Mouse (Mus musculus): ENCODE results near the gene S100a6. TPM values are rescaled to one million over a fixed set of nuclear protein-coding genes. Genes with fewer than 3 reads are reported as not detected.
A peak's percentile ranks its signal among the peaks of the same experiment; 100 is the strongest.

Gene S100a6
- polyA plus RNA-seq, 1 experiment from 2014 or later: 37.8 TPM

GRCm38 (mm10) chr3:90614148-90614530 lies 1.5 kb downstream of the S100a6 start:
- WGBS: 85% methylated on average over 6 of the region's 6 CpGs
- Histone ChIP-seq H3K27ac (no peak overlapping the region), H3K36me3 (no peaks in the 10 kb centered on the region), H3K9ac (no peak overlapping the region), H3K27me3 (peaks cover 2% of the 10 kb centered on the region; the same call in 1 of the 2 replicates), H3K4me3 (no peak overlapping the region), H3K9me3 (no peaks in the 10 kb centered on the region), H3K4me2 (replicated peaks) (no peak overlapping the region), H3K4me1 (peaks cover 23% of the 10 kb centered on the region; the same call in 1 of the 2 replicates)
- ATAC-seq (ENCODE audit: insufficient number of reproducible peaks, insufficient read depth, low FRiP score, low TSS enrichment): no peak

GRCm38 (mm10) chr3:90614611-90615251 lies 2.0 kb downstream of the S100a6 start:
- peaks cover 2% of the 10 kb centered on the region; the same call in 1 of the 2 replicates for H3K27me3 ChIP-seq
- H3K9me3 ChIP-seq: no peaks in the 10 kb centered on the region
- H3K9ac ChIP-seq: no peak overlapping the region
- peaks cover 23% of the 10 kb centered on the region; the same call in 1 of the 2 replicates for H3K4me1 ChIP-seq
- ATAC-seq (ENCODE audit: insufficient number of reproducible peaks, insufficient read depth, low FRiP score, low TSS enrichment): no peak
- H3K36me3 ChIP-seq: no peaks in the 10 kb centered on the region
- no peak overlapping the region for H3K4me3 ChIP-seq
- H3K4me2 ChIP-seq (replicated peaks): no peak overlapping the region
- no peak overlapping the region for H3K27ac ChIP-seq
- 81% methylated on average over 11 of the region's 11 CpGs for WGBS

DNA sequence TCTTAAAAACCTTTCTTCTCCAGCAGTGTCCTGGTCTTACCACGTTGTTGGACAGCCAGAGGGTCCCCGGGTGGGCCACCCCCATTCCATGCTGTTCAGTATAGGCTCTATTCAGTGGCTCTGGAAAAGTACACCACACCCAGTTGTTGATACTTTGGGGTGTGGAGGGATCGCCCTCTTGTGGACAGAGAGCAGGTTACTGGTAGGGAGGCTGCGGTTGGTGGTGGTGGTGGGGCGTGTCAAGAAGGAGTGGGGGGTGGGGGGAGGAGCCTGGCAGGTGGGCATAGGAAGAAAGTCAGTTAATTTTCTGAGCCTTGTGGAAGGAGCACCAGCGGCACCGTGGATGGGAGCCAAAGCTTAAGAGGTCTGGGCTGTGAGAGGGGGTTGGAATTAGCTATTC lies 2.7 kb downstream of the S100a6 start:
- no peak overlapping the region for H3K4me2 ChIP-seq (replicated peaks)
- peaks cover 2% of the 10 kb centered on the region; the same call in 1 of the 2 replicates for H3K27me3 ChIP-seq
- no peak overlapping the region for H3K4me3 ChIP-seq
- peaks cover 23% of the 10 kb centered on the region; the same call in 1 of the 2 replicates for H3K4me1 ChIP-seq
- 11% methylated on average over 7 of the region's 7 CpGs for WGBS
- no peaks in the 10 kb centered on the region for H3K36me3 ChIP-seq
- no peak overlapping the region for H3K9ac ChIP-seq
- no peaks in the 10 kb centered on the region for H3K9me3 ChIP-seq
- ATAC-seq (ENCODE audit: insufficient number of reproducible peaks, insufficient read depth, low FRiP score, low TSS enrichment): peak; percentile 65; the same call in 1 of the 2 replicates
- no peak overlapping the region for H3K27ac ChIP-seq

GRCm38 (mm10) chr3:90615911-90616310 lies 3.2 kb downstream of the S100a6 start:
- no peak overlapping the region for H3K9ac ChIP-seq
- peaks cover 2% of the 10 kb centered on the region; the same call in 1 of the 2 replicates for H3K27me3 ChIP-seq
- no peaks in the 10 kb centered on the region for H3K36me3 ChIP-seq
- H3K9me3 ChIP-seq: no peaks in the 10 kb centered on the region
- H3K27ac ChIP-seq: no peak overlapping the region
- ATAC-seq (ENCODE audit: insufficient number of reproducible peaks, insufficient read depth, low FRiP score, low TSS enrichment): no peak
- no peak overlapping the region for H3K4me3 ChIP-seq
- WGBS: 68% methylated on average over 1 of the region's 1 CpGs
- H3K4me1 ChIP-seq: peaks cover 19% of the 10 kb centered on the region; the same call in 1 of the 2 replicates
- H3K4me2 ChIP-seq (replicated peaks): no peak overlapping the region

DNA sequence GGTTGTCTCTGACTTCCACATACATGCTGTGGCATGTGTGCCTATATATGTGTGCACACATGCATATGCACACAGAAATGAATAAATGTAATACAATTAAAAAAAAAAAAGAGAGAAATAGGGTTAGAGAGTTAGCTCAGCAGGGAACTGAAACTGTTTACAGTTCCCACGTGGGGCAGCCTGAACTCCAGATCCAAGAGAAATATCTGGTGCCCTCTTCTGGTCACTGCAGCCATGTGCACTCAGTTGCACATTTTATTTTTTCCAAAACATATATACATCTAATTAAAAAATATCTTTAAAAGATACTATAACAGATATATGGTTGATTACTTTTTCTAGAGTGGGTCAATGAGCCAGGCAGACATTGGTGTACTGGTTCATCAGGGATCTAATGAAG lies 4.9 kb downstream of the S100a6 start:
- peaks cover 19% of the 10 kb centered on the region; the same call in 1 of the 2 replicates for H3K4me1 ChIP-seq
- H3K4me3 ChIP-seq: no peak overlapping the region
- WGBS: 16% methylated on average over 1 of the region's 1 CpGs
- H3K27ac ChIP-seq: no peak overlapping the region
- peaks cover 2% of the 10 kb centered on the region; the same call in 1 of the 2 replicates for H3K27me3 ChIP-seq
- no peak for ATAC-seq (ENCODE audit: insufficient number of reproducible peaks, insufficient read depth, low FRiP score, low TSS enrichment)
- H3K36me3 ChIP-seq: no peaks in the 10 kb centered on the region
- no peak overlapping the region for H3K4me2 ChIP-seq (replicated peaks)
- H3K9ac ChIP-seq: no peak overlapping the region
- H3K9me3 ChIP-seq: no peaks in the 10 kb centered on the region

DNA sequence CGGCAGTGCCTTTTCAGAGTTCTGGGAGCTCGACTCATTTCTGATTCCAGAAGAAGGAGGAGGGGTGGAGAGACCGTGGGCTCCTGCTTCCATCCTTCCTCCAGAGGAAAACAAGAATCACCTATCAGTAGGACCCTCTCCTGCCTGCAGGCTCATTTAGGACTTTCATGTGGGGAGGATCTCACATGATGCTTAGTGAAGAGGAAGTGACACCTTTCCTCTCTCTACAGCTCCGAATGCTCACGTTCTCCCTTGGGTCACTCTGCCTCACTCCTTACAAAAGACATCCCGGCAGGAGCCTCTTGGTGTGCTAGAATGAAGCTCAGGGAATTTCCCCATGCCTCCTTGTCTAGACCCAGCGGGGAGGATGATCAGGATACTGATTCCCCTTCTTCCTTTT lies 8.9 kb downstream of the S100a6 start:
- Histone ChIP-seq H3K4me2 (replicated peaks) (no peak overlapping the region), H3K4me3 (no peak overlapping the region)

GRCm38 (mm10) chr3:90623435-90624071 lies 10.9 kb downstream of the S100a6 start:
- ATAC-seq (ENCODE audit: insufficient number of reproducible peaks, insufficient read depth, low FRiP score, low TSS enrichment): no peak
- H3K9ac ChIP-seq: no peak overlapping the region
- 9% methylated on average over 2 of the region's 2 CpGs for WGBS

More for the DNA sequence above, 8.9 kb downstream of the S100a6 start:
- Histone ChIP-seq H3K36me3 (no peaks in the 10 kb centered on the region), H3K9me3 (no peaks in the 10 kb centered on the region), H3K27ac (no peak overlapping the region), H3K27me3 (no peaks in the 10 kb centered on the region), H3K4me1 (peaks cover 13% of the 10 kb centered on the region), H3K9ac (no peak overlapping the region)
- ATAC-seq (ENCODE audit: insufficient number of reproducible peaks, insufficient read depth, low FRiP score, low TSS enrichment): no peak
- 50% methylated on average over 7 of the region's 7 CpGs for WGBS

DNA sequence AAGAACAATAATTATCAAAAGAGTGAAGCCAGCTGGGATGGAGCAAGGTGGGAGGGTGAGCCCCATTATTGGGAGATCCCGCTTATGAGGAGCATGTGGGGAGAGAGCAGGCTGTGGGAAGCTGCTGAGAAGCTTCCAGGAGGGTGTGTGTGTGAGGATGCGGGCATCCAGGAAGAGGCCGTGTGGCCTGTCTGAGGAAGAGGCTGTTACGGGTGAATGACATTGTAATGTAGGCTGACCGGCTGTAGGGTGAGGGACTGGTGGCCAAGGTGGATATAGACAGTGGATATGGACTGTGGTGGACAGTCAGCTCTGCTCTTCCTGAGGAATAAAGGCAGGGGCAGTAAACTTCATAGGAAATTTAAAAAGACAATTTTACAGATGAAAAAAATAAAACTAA lies 12.8 kb downstream of the S100a6 start:
- H3K9ac ChIP-seq: no peak overlapping the region
- no peak for ATAC-seq (ENCODE audit: insufficient number of reproducible peaks, insufficient read depth, low FRiP score, low TSS enrichment)
- H3K4me2 ChIP-seq (replicated peaks): no peak overlapping the region
- peaks cover 13% of the 10 kb centered on the region for H3K4me1 ChIP-seq
- H3K27ac ChIP-seq: no peak overlapping the region
- H3K9me3 ChIP-seq: no peaks in the 10 kb centered on the region
- no peaks in the 10 kb centered on the region for H3K27me3 ChIP-seq
- no peaks in the 10 kb centered on the region for H3K36me3 ChIP-seq
- H3K4me3 ChIP-seq: no peak overlapping the region
- WGBS: 77% methylated on average over 5 of the region's 5 CpGs

More at GRCm38 (mm10) chr3:90623435-90624071, 10.9 kb downstream of the S100a6 start:
- Histone ChIP-seq H3K27ac (peak overlapping the region; percentile 14; the same call in 1 of the 2 replicates), H3K4me2 (replicated peaks) (no peak overlapping the region), H3K4me1 (peaks cover 13% of the 10 kb centered on the region), H3K4me3 (no peak overlapping the region), H3K36me3 (no peaks in the 10 kb centered on the region), H3K9me3 (no peaks in the 10 kb centered on the region), H3K27me3 (no peaks in the 10 kb centered on the region)

DNA sequence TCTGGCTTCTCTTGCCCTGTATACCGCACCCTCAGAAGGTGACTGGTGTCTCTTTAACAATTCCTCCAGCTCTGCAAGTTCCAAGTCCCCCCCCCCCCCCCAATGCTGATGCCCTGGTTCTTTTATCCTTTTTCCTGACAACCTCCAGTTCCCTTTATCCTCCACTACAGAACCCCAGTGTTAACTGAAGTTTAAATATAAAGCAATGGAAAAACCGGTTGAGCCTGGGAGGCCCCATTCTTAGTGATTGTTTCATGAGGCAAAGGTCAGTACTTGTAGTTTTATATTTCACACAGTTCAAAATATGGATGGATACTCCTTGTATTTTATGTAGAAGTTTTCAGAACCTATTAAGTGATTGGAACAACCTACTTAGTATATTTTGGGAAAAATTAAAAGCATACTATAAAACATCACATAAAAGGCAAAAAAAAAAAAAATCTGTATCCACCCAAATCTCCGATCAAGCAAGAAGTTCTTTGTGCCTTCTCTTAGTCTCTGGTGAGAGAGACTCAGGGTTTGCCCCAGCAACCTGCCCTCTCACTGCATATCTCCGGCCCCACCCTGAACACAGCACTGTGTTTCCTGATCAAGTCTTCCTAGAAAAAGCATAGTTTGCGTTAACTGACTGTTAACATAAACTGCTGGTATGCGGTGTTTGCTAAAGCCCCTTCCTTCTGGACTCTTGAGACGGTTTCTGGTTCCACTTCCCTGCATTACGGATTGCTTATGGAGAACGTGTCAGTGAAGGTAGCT lies 13.8 kb downstream of the S100a6 start:
- H3K4me3 ChIP-seq: no peak overlapping the region
- 72% methylated on average over 9 of the region's 9 CpGs for WGBS
- no peak overlapping the region for H3K27ac ChIP-seq
- peaks cover 13% of the 10 kb centered on the region for H3K4me1 ChIP-seq
- H3K9me3 ChIP-seq: no peaks in the 10 kb centered on the region
- no peak overlapping the region for H3K4me2 ChIP-seq (replicated peaks)
- ATAC-seq (ENCODE audit: insufficient number of reproducible peaks, insufficient read depth, low FRiP score, low TSS enrichment): no peak
- no peaks in the 10 kb centered on the region for H3K27me3 ChIP-seq
- no peak overlapping the region for H3K9ac ChIP-seq
- no peaks in the 10 kb centered on the region for H3K36me3 ChIP-seq

DNA sequence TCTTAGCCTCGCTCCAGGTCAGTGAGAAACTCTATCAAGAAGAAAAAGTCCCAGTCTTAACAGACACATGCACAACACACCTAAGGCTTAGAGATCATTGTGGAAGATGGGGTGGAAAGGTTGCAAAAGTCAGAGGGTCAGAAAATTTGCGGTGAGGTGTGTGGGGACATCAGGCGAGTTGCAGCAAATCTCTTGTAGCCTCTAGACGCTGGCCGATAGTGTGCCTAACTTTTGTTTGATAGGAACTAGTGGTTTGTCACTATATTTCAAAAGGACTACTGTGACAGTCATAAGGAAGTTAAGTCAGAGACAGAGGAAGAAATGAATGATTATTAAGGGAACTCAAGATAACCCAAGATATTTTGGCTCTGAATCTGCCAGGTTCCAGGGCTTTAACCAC lies 14.7 kb downstream of the S100a6 start:
- no peak overlapping the region for H3K27ac ChIP-seq
- ATAC-seq (ENCODE audit: insufficient number of reproducible peaks, insufficient read depth, low FRiP score, low TSS enrichment): no peak
- WGBS: 93% methylated on average over 5 of the region's 5 CpGs
- no peaks in the 10 kb centered on the region for H3K27me3 ChIP-seq
- H3K9ac ChIP-seq: no peak overlapping the region
- peaks cover 13% of the 10 kb centered on the region for H3K4me1 ChIP-seq
- H3K4me2 ChIP-seq (replicated peaks): no peak overlapping the region
- H3K9me3 ChIP-seq: no peaks in the 10 kb centered on the region
- H3K36me3 ChIP-seq: no peaks in the 10 kb centered on the region
- no peak overlapping the region for H3K4me3 ChIP-seq

- H3K4me3 ChIP-seq: no peak overlapping the region
- no peak for ATAC-seq (ENCODE audit: insufficient number of reproducible peaks, insufficient read depth, low FRiP score, low TSS enrichment)
- H3K9ac ChIP-seq: no peak overlapping the region
- WGBS: 64% methylated on average over 4 of the region's 4 CpGs
- H3K27ac ChIP-seq: no peak overlapping the region
- peaks cover 13% of the 10 kb centered on the region for H3K4me1 ChIP-seq
- H3K27me3 ChIP-seq: no peaks in the 10 kb centered on the region
- H3K36me3 ChIP-seq: no peaks in the 10 kb centered on the region
- H3K9me3 ChIP-seq: no peaks in the 10 kb centered on the region
- no peak overlapping the region for H3K4me2 ChIP-seq (replicated peaks)
Measured at GRCm38 (mm10) chr3:90627807-90628206, 15.1 kb downstream of the S100a6 start.
